Mouse (Mus musculus): Measurements from ENCODE around the gene Lpcat3. TPM values are rescaled to one million over a fixed set of nuclear protein-coding genes. Genes with fewer than 3 reads are reported as not detected.

Gene Lpcat3
- polyA plus RNA-seq, 1 experiment from 2014 or later, result 45.7 TPM

GRCm38 (mm10) chr6:124702102-124702783 lies 39.4 kb downstream of the Lpcat3 start:
- WGBS, result 92% methylated on average over 17 of the region's 17 CpGs
- H3K36me3 ChIP-seq, result peaks cover 89% of the 10 kb centered on the region

GRCm38 (mm10) chr6:124702784-124703103 lies 39.9 kb downstream of the Lpcat3 start:
- no peak overlapping the region for H3K4me3 ChIP-seq
- DNase-seq (ENCODE audit: low spot score), result peak; percentile 72
- 53% methylated on average over 3 of the region's 3 CpGs for WGBS
- no peaks in the 10 kb centered on the region for H3K4me1 ChIP-seq
- H3K36me3 ChIP-seq, result peaks cover 94% of the 10 kb centered on the region
- no peaks in the 10 kb centered on the region for H3K9me3 ChIP-seq (replicated peaks)
- H3K27me3 ChIP-seq (ENCODE audit: low read depth, poor library complexity, severe bottlenecking), result no peaks in the 10 kb centered on the region
- no peak overlapping the region for H3K27ac ChIP-seq

More at GRCm38 (mm10) chr6:124702102-124702783, 39.4 kb downstream of the Lpcat3 start:
- DNase-seq (ENCODE audit: low spot score), result no peak
- Histone ChIP-seq H3K4me3 (no peak overlapping the region), H3K9me3 (replicated peaks) (no peaks in the 10 kb centered on the region), H3K4me1 (no peaks in the 10 kb centered on the region), H3K27ac (no peak overlapping the region), H3K27me3 (ENCODE audit: low read depth, poor library complexity, severe bottlenecking) (no peaks in the 10 kb centered on the region)

GRCm38 (mm10) chr6:124703789-124704188 lies 41.0 kb downstream of the Lpcat3 start:
- Histone ChIP-seq H3K4me3 (no peak overlapping the region), H3K27me3 (ENCODE audit: low read depth, poor library complexity, severe bottlenecking) (no peaks in the 10 kb centered on the region), H3K4me1 (no peaks in the 10 kb centered on the region), H3K36me3 (peaks cover 100% of the 10 kb centered on the region), H3K9me3 (replicated peaks) (no peaks in the 10 kb centered on the region), H3K27ac (no peak overlapping the region)
- DNase-seq (ENCODE audit: low spot score), result no peak
- WGBS, result 82% methylated on average over 7 of the region's 7 CpGs

- Histone ChIP-seq H3K9me3 (replicated peaks) (no peaks in the 10 kb centered on the region), H3K27ac (no peak overlapping the region), H3K36me3 (peaks cover 100% of the 10 kb centered on the region), H3K4me1 (no peaks in the 10 kb centered on the region), H3K4me3 (no peak overlapping the region), H3K27me3 (ENCODE audit: low read depth, poor library complexity, severe bottlenecking) (no peaks in the 10 kb centered on the region)
- DNase-seq (ENCODE audit: low spot score), result no peak
- WGBS, result 92% methylated on average over 2 of the region's 2 CpGs
Measured at GRCm38 (mm10) chr6:124704417-124704816, 41.6 kb downstream of the Lpcat3 start.

GRCm38 (mm10) chr6:124706061-124706627 lies 43.3 kb downstream of the Lpcat3 start:
- no peak overlapping the region for H3K27ac ChIP-seq
- no peak for DNase-seq (ENCODE audit: low spot score)
- H3K4me3 ChIP-seq, result no peak overlapping the region
- 87% methylated on average over 5 of the region's 5 CpGs for WGBS
- H3K4me1 ChIP-seq, result peaks cover 14% of the 10 kb centered on the region
- H3K9me3 ChIP-seq (replicated peaks), result no peaks in the 10 kb centered on the region
- no peaks in the 10 kb centered on the region for H3K27me3 ChIP-seq (ENCODE audit: low read depth, poor library complexity, severe bottlenecking)
- H3K36me3 ChIP-seq, result peaks cover 94% of the 10 kb centered on the region

GRCm38 (mm10) chr6:124708289-124708889 lies 45.6 kb downstream of the Lpcat3 start:
- peaks cover 73% of the 10 kb centered on the region for H3K36me3 ChIP-seq
- H3K4me3 ChIP-seq, result no peak overlapping the region
- no peak overlapping the region for H3K27ac ChIP-seq
- WGBS, result 95% methylated on average over 10 of the region's 10 CpGs
- no peak for DNase-seq (ENCODE audit: low spot score)
- H3K9me3 ChIP-seq (replicated peaks), result no peaks in the 10 kb centered on the region
- H3K27me3 ChIP-seq (ENCODE audit: low read depth, poor library complexity, severe bottlenecking), result no peaks in the 10 kb centered on the region
- H3K4me1 ChIP-seq, result peaks cover 22% of the 10 kb centered on the region

GRCm38 (mm10) chr6:124711824-124712782 lies 49.3 kb downstream of the Lpcat3 start, which contains the start of the genes Emg1 and Phb2:
Gene Emg1 (minus strand): TSS chr6:124712178.
Gene Phb2 (plus strand): TSS chr6:124712336.
- no peaks in the 10 kb centered on the region for H3K27me3 ChIP-seq (ENCODE audit: low read depth, poor library complexity, severe bottlenecking)
- DNase-seq (ENCODE audit: low spot score), result peak; percentile 100
- H3K36me3 ChIP-seq, result peaks cover 73% of the 10 kb centered on the region
- no peaks in the 10 kb centered on the region for H3K9me3 ChIP-seq (replicated peaks)
- H3K27ac ChIP-seq, result peak within 1 kb of the TSS; percentile 91
- H3K4me1 ChIP-seq, result peaks cover 32% of the 10 kb centered on the region
- WGBS, result under 1% methylated on average over 74 of the region's 76 CpGs
- H3K4me3 ChIP-seq, result peak within 1 kb of the TSS; percentile 76

GRCm38 (mm10) chr6:124712918-124713317 lies 50.1 kb downstream of the Lpcat3 start:
- Histone ChIP-seq H3K9me3 (replicated peaks) (no peaks in the 10 kb centered on the region), H3K36me3 (peaks cover 73% of the 10 kb centered on the region)

GRCm38 (mm10) chr6:124716864-124717490 lies 54.1 kb downstream of the Lpcat3 start:
- peaks cover 48% of the 10 kb centered on the region for H3K36me3 ChIP-seq
- H3K4me1 ChIP-seq, result peaks cover 37% of the 10 kb centered on the region
- no peaks in the 10 kb centered on the region for H3K9me3 ChIP-seq (replicated peaks)
- DNase-seq (ENCODE audit: low spot score), result peak; percentile 67
- no peak overlapping the region for H3K4me3 ChIP-seq
- 76% methylated on average over 20 of the region's 20 CpGs for WGBS
- H3K27ac ChIP-seq, result no peak overlapping the region
- H3K27me3 ChIP-seq (ENCODE audit: low read depth, poor library complexity, severe bottlenecking), result no peaks in the 10 kb centered on the region

More at GRCm38 (mm10) chr6:124712918-124713317, 50.1 kb downstream of the Lpcat3 start:
- peaks cover 32% of the 10 kb centered on the region for H3K4me1 ChIP-seq
- no peak for DNase-seq (ENCODE audit: low spot score)
- WGBS, result 20% methylated on average over 11 of the region's 11 CpGs
- H3K27ac ChIP-seq, result peak overlapping the region; percentile 91
- H3K27me3 ChIP-seq (ENCODE audit: low read depth, poor library complexity, severe bottlenecking), result no peaks in the 10 kb centered on the region
- H3K4me3 ChIP-seq, result peak overlapping the region; percentile 76

- Histone ChIP-seq H3K27ac (no peak overlapping the region), H3K36me3 (peaks cover 48% of the 10 kb centered on the region), H3K4me3 (0 out of 2 replicates have a peak overlapping the region, but pooled peaks have one; percentile 10), H3K4me1 (peaks cover 35% of the 10 kb centered on the region), H3K27me3 (ENCODE audit: low read depth, poor library complexity, severe bottlenecking) (no peaks in the 10 kb centered on the region), H3K9me3 (replicated peaks) (no peaks in the 10 kb centered on the region)
- WGBS, result 73% methylated on average over 13 of the region's 13 CpGs
- no peak for DNase-seq (ENCODE audit: low spot score)
Measured at GRCm38 (mm10) chr6:124717968-124718367, 55.1 kb downstream of the Lpcat3 start.

- peak overlapping the region; percentile 10 for H3K4me3 ChIP-seq
- H3K9me3 ChIP-seq (replicated peaks), result no peaks in the 10 kb centered on the region
- H3K36me3 ChIP-seq, result peaks cover 43% of the 10 kb centered on the region
- 51% methylated on average over 16 of the region's 16 CpGs for WGBS
- H3K4me1 ChIP-seq, result peaks cover 28% of the 10 kb centered on the region
- no peaks in the 10 kb centered on the region for H3K27me3 ChIP-seq (ENCODE audit: low read depth, poor library complexity, severe bottlenecking)
- peak overlapping the region; percentile 61 for H3K27ac ChIP-seq
- DNase-seq (ENCODE audit: low spot score), result no peak
Measured at GRCm38 (mm10) chr6:124718703-124719102, 55.9 kb downstream of the Lpcat3 start.

- no peak for DNase-seq (ENCODE audit: low spot score)
- H3K9me3 ChIP-seq (replicated peaks), result no peaks in the 10 kb centered on the region
- H3K4me3 ChIP-seq, result peak overlapping the region; percentile 10; the same call in 1 of the 2 replicates
- 67% methylated on average over 7 of the region's 7 CpGs for WGBS
- H3K36me3 ChIP-seq, result peaks cover 36% of the 10 kb centered on the region
- peaks cover 22% of the 10 kb centered on the region for H3K4me1 ChIP-seq
- no peaks in the 10 kb centered on the region for H3K27me3 ChIP-seq (ENCODE audit: low read depth, poor library complexity, severe bottlenecking)
- peak overlapping the region; percentile 61 for H3K27ac ChIP-seq
Measured at GRCm38 (mm10) chr6:124719354-124719978, 56.6 kb downstream of the Lpcat3 start.
